Mouse (Mus musculus) ES-CJ7 (cell line): Measurements from ENCODE around the gene Gm20721.
"Not testable (repeated sequence)": the region's sequence is repeated elsewhere in the genome, so short reads cannot be mapped to it uniquely, and the experiment has no call there.

Source experiments
- DNase-seq: peaks from one replicate; pipeline ENCODE4 v3.0.0; 2011; ENCODE audit warnings: low read depth, low spot score

Gm20721 gene

GRCm38 (mm10) chr2:174330616-174331191, 15.8 kb downstream of the Gm20721 start:
- DNase-seq = peak; percentile 60

- peak; percentile 50 for DNase-seq
Measured at GRCm38 (mm10) chr2:174329663-174330615, 16.6 kb downstream of the Gm20721 start.

- DNase-seq = peak; percentile 49
Measured at GRCm38 (mm10) chr2:174328926-174329662, 17.4 kb downstream of the Gm20721 start.

- no peak for DNase-seq
Measured at GRCm38 (mm10) chr2:174328358-174328905, 18.1 kb downstream of the Gm20721 start.

GRCm38 (mm10) chr2:174327295-174327981, 19.1 kb downstream of the Gm20721 start:
- peak; percentile 90 for DNase-seq

GRCm38 (mm10) chr2:174326481-174326880, 20.0 kb downstream of the Gm20721 start:
- no peak for DNase-seq

- DNase-seq = no peak
Measured at GRCm38 (mm10) chr2:174325989-174326388, 20.5 kb downstream of the Gm20721 start.

GRCm38 (mm10) chr2:174316661-174317060, 29.9 kb downstream of the Gm20721 start:
- no peak for DNase-seq

GRCm38 (mm10) chr2:174315445-174315844, 31.1 kb downstream of the Gm20721 start:
- not testable (repeated sequence) for DNase-seq

GRCm38 (mm10) chr2:174312661-174313060, 33.9 kb downstream of the Gm20721 start:
- DNase-seq = no peak

GRCm38 (mm10) chr2:174312118-174312647, 34.3 kb downstream of the Gm20721 start:
- peak; percentile 77 for DNase-seq

GRCm38 (mm10) chr2:174311613-174312012, 34.9 kb downstream of the Gm20721 start:
- no peak for DNase-seq

- DNase-seq = peak; percentile 69
Measured at GRCm38 (mm10) chr2:174310913-174311514, 35.5 kb downstream of the Gm20721 start.

- no peak for DNase-seq
Measured at GRCm38 (mm10) chr2:174307903-174308302, 38.6 kb downstream of the Gm20721 start.

- DNase-seq = no peak
Measured at GRCm38 (mm10) chr2:174305646-174306045, 40.9 kb downstream of the Gm20721 start.

GRCm38 (mm10) chr2:174302526-174302925, 44.0 kb downstream of the Gm20721 start:
- DNase-seq = no peak

GRCm38 (mm10) chr2:174300666-174301065, 45.8 kb downstream of the Gm20721 start:
- no peak for DNase-seq

- DNase-seq = no peak
Measured at GRCm38 (mm10) chr2:174300186-174300585, 46.3 kb downstream of the Gm20721 start.

GRCm38 (mm10) chr2:174299771-174300160, 46.7 kb downstream of the Gm20721 start:
- no peak for DNase-seq

GRCm38 (mm10) chr2:174299091-174299770, 47.3 kb downstream of the Gm20721 start:
- no peak for DNase-seq
